Mouse (Mus musculus): ENCODE results near the gene Comp. TPM values are rescaled to one million over a fixed set of nuclear protein-coding genes. Genes with fewer than 3 reads are reported as not detected.
A peak's percentile ranks its signal among the peaks of the same experiment; 100 is the strongest.

Comp gene
- polyA plus RNA-seq, 1 experiment from 2014 or later, result 0.42 TPM

DNA sequence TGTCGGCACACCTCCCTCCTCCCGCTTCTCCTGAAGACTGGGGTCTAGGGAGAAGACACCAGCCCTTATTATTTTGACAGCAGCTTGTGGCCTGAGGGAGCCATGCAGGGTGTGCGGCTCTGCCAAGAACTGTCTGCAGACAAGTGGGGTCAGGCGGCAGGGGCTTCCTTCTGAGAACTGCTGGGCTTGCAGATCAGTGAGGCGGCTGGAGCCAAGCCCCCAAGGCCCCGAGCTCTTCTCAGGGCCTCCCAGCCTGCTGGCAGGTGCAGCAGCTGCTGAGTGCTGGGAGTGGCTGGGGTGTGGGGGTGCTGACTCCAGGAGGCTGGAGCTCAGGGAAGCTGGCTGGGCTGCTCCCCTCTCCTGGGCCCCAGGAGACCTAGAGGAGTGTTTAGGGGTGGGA lies 34.9 kb downstream of the Comp start:
- Histone ChIP-seq H3K9me3 (no peaks in the 10 kb centered on the region), H3K27ac (peak overlapping the region; percentile 78), H3K4me1 (replicated peaks) (peaks cover 32% of the 10 kb centered on the region), H3K4me3 (replicated peaks) (no peak overlapping the region), H3K36me3 (peaks cover 10% of the 10 kb centered on the region), H3K4me2 (replicated peaks) (0 out of 2 replicates have a peak overlapping the region, but pooled peaks have one; percentile 9), H3K9ac (replicated peaks) (peak overlapping the region; percentile 42), H3K27me3 (no peaks in the 10 kb centered on the region)
- WGBS, result 39% methylated on average over 6 of the region's 6 CpGs
- peak; percentile 69 for ATAC-seq

DNA sequence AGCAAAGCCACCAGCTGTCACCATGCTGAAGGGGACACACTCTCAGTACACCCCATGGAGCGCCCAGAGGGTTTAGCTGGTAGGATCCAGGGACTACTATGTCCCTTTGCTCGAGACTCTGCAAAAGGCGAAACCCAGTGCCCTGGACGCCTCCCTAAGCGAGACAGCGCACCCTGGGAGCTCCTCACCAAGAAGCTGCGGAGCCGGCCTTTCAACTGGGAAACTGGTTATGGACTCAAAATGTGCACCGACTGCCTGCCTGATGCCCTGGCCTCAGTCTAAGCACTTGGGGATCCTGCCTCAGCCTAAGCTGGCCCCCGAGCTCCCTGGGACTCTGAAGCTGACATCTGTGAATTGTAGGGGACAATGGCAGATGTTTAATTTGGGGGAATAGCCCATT lies 35.7 kb downstream of the Comp start:
- Histone ChIP-seq H3K36me3 (peaks cover 10% of the 10 kb centered on the region), H3K27ac (peak overlapping the region; percentile 78), H3K4me2 (replicated peaks) (no peak overlapping the region), H3K27me3 (no peaks in the 10 kb centered on the region), H3K9me3 (no peaks in the 10 kb centered on the region), H3K4me3 (replicated peaks) (no peak overlapping the region), H3K4me1 (replicated peaks) (peaks cover 32% of the 10 kb centered on the region), H3K9ac (replicated peaks) (peak overlapping the region; percentile 42)
- 73% methylated on average over 10 of the region's 10 CpGs for WGBS
- peak; percentile 9; the same call in 1 of the 2 replicates for ATAC-seq

DNA sequence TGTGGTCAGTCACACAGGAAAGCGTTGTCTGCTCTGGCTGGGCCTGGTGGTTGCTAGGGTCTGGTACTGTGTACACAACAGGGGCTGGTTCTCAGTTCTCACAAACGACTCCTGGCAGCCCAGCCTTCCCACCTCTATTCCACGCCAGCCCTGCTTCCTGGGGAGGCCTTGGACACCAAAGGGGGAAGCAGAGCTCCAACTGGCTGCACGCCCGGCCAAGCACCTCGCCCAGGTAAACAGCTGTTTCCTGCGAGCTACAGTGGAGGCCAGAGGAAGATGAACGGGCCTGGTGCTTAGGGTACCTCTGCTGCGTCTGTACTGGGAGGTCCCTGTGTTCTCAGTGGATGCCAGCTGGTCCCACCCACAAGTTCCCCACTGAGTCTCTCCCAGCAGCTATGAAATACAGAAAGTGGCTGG lies 36.1 kb downstream of the Comp start:
- Histone ChIP-seq H3K4me2 (replicated peaks) (no peak overlapping the region), H3K9ac (replicated peaks) (no peak overlapping the region), H3K9me3 (no peaks in the 10 kb centered on the region), H3K4me1 (replicated peaks) (peaks cover 32% of the 10 kb centered on the region), H3K27ac (peak overlapping the region; percentile 78), H3K4me3 (replicated peaks) (no peak overlapping the region), H3K27me3 (no peaks in the 10 kb centered on the region), H3K36me3 (peaks cover 10% of the 10 kb centered on the region)
- WGBS, result 65% methylated on average over 9 of the region's 9 CpGs
- ATAC-seq, result no peak

DNA sequence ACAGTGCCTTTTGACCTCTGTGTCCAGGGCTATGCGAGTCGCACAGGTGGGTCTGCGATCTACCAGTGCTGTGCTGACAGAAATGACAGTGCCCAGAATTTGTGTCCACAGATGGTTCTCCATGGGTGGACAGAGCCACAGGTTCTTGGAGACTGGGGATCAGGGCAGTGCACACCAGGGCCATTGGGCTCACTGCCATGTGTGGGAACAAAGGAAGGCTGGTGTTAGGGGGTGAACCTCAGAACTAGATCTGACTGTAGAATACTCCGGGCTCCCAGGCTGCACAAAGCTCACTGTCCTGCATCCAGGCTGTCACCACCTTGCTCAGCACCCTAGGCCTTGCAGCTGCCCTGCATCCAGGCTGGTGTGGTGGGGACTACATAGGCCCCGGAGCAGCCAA lies 36.9 kb downstream of the Comp start:
- Histone ChIP-seq H3K9me3 (no peaks in the 10 kb centered on the region), H3K27ac (no peak overlapping the region; the same call in 1 of the 2 replicates), H3K4me3 (replicated peaks) (no peak overlapping the region), H3K9ac (replicated peaks) (no peak overlapping the region), H3K4me1 (replicated peaks) (peaks cover 32% of the 10 kb centered on the region), H3K36me3 (peaks cover 8% of the 10 kb centered on the region; the same call in 1 of the 2 replicates), H3K4me2 (replicated peaks) (no peak overlapping the region), H3K27me3 (no peaks in the 10 kb centered on the region)
- over 99% methylated on average over 5 of the region's 5 CpGs for WGBS
- ATAC-seq, result no peak

DNA sequence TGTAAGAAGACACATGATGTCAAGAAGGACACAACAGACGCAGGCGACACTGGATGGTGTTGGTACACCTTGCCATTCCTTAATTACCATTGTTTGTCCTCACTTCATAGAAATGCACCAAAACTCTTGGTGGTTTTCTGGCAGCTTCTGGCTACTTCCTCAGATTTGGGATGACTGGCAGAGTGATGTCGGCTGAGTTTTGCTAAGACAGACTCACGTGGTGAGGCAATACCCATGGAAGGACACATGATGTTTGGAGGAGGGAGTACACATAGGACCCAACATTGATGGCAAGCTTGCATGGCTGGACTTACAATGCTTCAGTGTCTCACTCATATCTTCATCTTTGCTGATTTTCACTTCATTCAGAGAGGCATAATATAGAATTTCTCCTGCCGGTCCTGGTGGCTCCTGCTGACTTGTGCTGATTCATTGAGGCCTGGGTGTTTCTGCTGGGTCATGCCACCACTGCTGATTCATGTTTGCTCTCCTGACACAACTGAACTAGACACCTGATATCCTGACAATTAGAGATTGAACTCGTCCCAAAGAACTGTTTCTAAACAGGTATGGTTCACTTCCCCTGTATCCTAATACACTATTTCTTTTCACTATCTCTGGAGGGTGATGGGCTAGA lies 41.1 kb downstream of the Comp start:
- 90% methylated on average over 6 of the region's 6 CpGs for WGBS

DNA sequence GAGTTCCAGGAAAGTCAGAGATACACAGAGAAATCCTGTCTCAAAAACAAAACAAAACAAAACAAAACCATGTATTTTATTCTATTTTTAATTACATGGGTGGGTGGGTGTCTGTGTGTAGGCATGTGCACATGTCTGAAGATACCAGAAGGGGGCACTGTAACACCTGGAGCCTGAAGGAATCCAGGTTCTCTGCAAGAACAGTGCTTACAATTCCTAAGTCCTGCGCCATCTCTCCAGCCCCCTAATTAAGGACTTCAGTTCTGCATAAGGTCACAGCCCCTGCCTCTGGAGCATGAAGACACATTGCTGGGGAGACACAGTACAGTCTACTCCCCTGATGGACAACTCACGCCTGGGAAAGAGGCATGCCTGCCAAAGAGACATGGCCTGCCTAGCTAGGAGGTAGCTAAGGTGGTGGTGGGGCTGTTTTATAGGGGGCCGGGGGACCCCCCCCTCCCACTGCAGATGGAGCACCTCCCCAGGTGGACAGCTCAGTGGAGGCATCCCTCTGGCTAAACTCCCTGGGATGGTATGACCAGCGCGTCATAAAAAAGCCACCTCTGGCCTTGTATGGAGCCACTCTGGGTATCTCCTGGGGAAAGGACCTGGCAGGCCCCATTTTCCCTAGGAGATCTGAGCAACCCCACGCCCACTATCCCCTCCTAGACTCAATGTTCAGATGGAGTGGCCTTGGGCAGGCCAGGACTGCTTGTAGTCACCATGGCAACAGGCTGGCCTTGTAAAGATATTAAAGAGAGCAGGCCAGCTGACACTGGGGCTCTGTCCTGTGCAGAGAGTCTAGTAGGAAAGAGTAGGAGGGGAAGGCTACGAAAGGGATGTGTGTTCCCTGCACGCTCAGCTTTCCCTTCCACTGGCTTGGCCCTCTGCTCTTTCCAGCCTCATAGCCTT lies 42.4 kb downstream of the Comp start:
- 57% methylated on average over 8 of the region's 8 CpGs for WGBS
- no peaks in the 10 kb centered on the region for H3K27me3 ChIP-seq
- H3K27ac ChIP-seq, result peak overlapping the region; percentile 47; the same call in 1 of the 2 replicates
- H3K4me3 ChIP-seq (replicated peaks), result no peak overlapping the region
- H3K36me3 ChIP-seq, result peaks cover 8% of the 10 kb centered on the region; the same call in 1 of the 2 replicates
- peak; percentile 84 for ATAC-seq
- H3K4me1 ChIP-seq (replicated peaks), result peaks cover 43% of the 10 kb centered on the region
- H3K4me2 ChIP-seq (replicated peaks), result peak overlapping the region; percentile 9; the same call in 1 of the 2 replicates
- H3K9me3 ChIP-seq, result no peaks in the 10 kb centered on the region
- peak overlapping the region; percentile 40 for H3K9ac ChIP-seq (replicated peaks)

More for the DNA sequence above, 41.1 kb downstream of the Comp start:
- no peak for ATAC-seq
- Histone ChIP-seq H3K4me1 (replicated peaks) (peaks cover 39% of the 10 kb centered on the region), H3K9ac (replicated peaks) (no peak overlapping the region), H3K27ac (no peak overlapping the region), H3K27me3 (no peaks in the 10 kb centered on the region), H3K4me3 (replicated peaks) (no peak overlapping the region), H3K9me3 (no peaks in the 10 kb centered on the region), H3K36me3 (peaks cover 8% of the 10 kb centered on the region; the same call in 1 of the 2 replicates), H3K4me2 (replicated peaks) (no peak overlapping the region)

DNA sequence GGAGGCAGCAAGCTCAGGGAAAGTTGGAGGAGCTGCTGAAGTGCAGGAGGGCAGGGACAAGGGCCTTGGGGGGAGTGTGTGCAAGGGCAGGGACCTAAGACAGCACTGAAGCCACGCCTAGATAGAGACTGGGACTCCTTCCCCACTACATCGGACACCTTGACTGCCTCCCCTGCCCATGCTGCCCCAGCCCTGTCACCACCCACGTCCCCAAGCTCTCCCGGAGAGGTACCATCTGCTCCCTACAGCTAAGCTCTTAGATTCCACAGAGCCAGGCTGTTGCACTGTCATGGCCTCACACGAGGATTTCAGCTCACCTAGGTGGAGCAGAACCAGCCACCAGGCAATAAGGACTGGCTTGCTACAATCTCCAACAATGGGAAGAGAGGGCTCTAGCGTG lies 43.6 kb downstream of the Comp start:
- peak overlapping the region; percentile 47; the same call in 1 of the 2 replicates for H3K27ac ChIP-seq
- H3K4me1 ChIP-seq (replicated peaks), result peaks cover 43% of the 10 kb centered on the region
- ATAC-seq, result no peak
- H3K36me3 ChIP-seq, result peaks cover 8% of the 10 kb centered on the region; the same call in 1 of the 2 replicates
- no peak overlapping the region for H3K4me3 ChIP-seq (replicated peaks)
- H3K27me3 ChIP-seq, result no peaks in the 10 kb centered on the region
- H3K9me3 ChIP-seq, result no peaks in the 10 kb centered on the region
- 0 out of 2 replicates have a peak overlapping the region, but pooled peaks have one; percentile 9 for H3K4me2 ChIP-seq (replicated peaks)
- H3K9ac ChIP-seq (replicated peaks), result peak overlapping the region; percentile 40; the same call in 1 of the 2 replicates
- WGBS, result 33% methylated on average over 6 of the region's 6 CpGs

DNA sequence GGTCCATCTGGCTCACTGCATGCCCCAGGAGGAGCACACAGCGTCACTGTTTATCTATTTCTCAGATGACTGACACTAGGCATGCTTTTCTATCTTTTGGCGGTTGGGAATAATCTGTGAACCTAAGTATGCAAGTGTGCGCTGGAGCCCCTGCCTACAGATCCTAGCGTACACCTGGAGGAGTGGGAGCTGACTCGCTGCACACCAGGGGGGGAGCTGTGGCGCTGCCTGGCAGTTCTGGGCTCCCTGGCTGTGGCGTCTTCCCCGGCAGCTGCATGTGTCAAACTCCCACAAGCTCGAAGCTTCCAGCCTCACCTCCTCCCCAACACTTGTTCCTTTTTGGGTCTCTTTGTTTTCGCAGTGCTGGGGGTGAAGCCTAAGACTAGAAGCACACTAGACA lies 44.6 kb downstream of the Comp start:
- H3K9ac ChIP-seq (replicated peaks), result no peak overlapping the region
- H3K36me3 ChIP-seq, result peaks cover 8% of the 10 kb centered on the region; the same call in 1 of the 2 replicates
- H3K4me3 ChIP-seq (replicated peaks), result no peak overlapping the region
- WGBS, result 45% methylated on average over 10 of the region's 10 CpGs
- no peak overlapping the region for H3K27ac ChIP-seq
- peaks cover 43% of the 10 kb centered on the region for H3K4me1 ChIP-seq (replicated peaks)
- no peaks in the 10 kb centered on the region for H3K9me3 ChIP-seq
- no peak overlapping the region for H3K4me2 ChIP-seq (replicated peaks)
- ATAC-seq, result no peak
- no peaks in the 10 kb centered on the region for H3K27me3 ChIP-seq

DNA sequence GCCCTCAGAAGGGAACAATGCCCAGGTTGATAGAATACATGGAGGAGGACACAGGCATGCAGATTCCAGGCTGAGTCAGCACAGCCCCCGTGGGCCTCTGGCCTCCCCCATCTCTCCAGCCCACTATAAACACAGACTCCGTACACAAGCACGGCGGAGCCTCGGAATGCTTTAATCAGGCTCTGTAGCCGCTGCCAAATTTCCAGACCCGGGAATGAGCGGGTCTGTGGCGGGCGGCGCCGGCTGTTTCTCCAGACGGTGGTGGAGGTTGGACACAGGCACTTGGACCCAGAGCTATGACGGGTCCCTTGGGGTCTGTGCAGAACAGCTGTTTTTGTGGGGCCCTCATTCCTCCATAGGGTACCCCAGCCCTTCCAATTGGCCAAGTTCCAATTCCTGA lies 45.6 kb downstream of the Comp start:
- H3K4me2 ChIP-seq (replicated peaks), result no peak overlapping the region
- H3K4me1 ChIP-seq (replicated peaks), result peaks cover 43% of the 10 kb centered on the region
- ATAC-seq, result no peak
- H3K9me3 ChIP-seq, result no peaks in the 10 kb centered on the region
- H3K36me3 ChIP-seq, result peaks cover 5% of the 10 kb centered on the region; the same call in 1 of the 2 replicates
- 81% methylated on average over 14 of the region's 14 CpGs for WGBS
- no peak overlapping the region for H3K27ac ChIP-seq
- no peak overlapping the region for H3K9ac ChIP-seq (replicated peaks)
- no peak overlapping the region for H3K4me3 ChIP-seq (replicated peaks)
- no peaks in the 10 kb centered on the region for H3K27me3 ChIP-seq

DNA sequence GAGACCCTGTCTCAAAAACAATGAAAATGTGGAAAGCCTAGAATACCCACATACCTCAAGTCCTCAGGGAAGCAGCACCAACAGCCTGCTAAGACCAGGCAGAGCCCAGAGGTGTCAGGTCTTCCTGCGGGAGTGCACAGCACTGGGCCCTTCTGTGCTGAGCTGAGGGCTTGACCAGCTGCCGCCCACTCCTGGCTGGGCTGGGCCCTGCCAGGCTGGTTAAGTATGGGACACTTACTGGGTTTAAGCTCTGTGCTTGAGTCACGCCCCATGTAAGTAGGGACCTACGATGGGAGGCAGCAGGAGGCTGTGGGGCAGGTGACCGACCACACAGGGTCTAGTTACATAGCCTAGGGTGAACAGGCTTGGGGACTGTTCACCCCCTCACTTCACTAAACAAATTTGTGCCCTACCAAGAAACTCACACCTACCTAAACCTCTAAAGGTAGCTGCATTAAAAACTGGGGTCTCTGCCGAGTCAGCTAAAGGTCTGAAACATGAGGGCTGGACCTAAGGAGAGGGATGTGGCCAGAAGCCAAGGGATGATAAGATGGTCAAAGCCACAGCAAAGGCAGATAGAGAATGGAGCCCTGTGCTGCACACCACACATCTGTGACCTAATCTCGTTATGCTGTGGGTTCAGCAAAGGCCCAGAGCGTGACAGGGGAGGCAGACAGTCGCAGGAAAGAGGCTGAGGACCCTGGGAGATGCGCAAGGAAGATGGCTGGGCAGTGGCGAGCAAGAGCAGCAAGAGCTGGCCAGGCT lies 46.7 kb downstream of the Comp start:
- no peaks in the 10 kb centered on the region for H3K36me3 ChIP-seq
- H3K27ac ChIP-seq, result no peak overlapping the region; the same call in 1 of the 2 replicates
- no peaks in the 10 kb centered on the region for H3K9me3 ChIP-seq
- no peak overlapping the region for H3K4me3 ChIP-seq (replicated peaks)
- no peaks in the 10 kb centered on the region for H3K27me3 ChIP-seq
- no peak for ATAC-seq
- H3K4me2 ChIP-seq (replicated peaks), result no peak overlapping the region
- no peak overlapping the region for H3K9ac ChIP-seq (replicated peaks)
- H3K4me1 ChIP-seq (replicated peaks), result peaks cover 43% of the 10 kb centered on the region
- WGBS, result 72% methylated on average over 11 of the region's 11 CpGs

DNA sequence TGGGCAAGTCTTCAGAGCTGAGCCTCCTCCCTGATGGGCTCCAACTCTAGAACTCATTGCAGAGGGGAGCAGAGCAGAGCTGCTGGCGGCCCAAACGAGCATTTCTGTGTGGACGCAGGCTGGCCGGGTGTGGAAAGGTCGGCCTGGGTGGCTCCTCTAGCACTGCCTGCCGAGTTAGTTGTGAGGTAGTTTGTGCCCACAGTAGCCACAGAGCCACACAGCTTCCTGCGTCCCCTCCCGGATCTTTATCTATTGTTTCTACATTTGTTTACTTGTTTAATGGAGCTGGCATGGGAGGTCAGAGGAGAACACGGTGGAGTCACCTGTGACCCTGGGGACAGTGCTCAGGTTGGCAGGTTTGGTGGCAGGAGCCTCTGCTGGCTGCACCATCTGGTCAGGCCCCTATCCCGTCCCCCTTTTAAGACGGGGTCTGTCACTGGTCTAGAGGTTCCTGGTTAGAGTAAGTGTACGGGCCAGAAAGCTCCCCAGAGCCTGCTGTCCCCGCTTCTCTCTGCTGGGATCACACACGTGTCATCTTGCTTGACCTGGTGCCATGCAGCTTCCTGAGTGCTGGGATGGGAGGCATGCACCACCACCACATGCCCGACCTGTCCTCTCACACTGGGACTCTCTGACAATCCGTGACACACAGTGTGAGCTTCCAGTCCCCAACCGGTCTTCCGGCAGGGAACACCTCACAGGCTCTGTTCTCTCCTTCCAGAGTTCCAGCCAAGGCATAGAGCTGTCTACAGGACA lies 48.2 kb downstream of the Comp start:
- no peaks in the 10 kb centered on the region for H3K9me3 ChIP-seq
- H3K27me3 ChIP-seq, result no peaks in the 10 kb centered on the region
- no peak overlapping the region for H3K4me2 ChIP-seq (replicated peaks)
- no peak for ATAC-seq
- no peak overlapping the region for H3K27ac ChIP-seq
- H3K36me3 ChIP-seq, result no peaks in the 10 kb centered on the region
- WGBS, result 84% methylated on average over 18 of the region's 18 CpGs
- H3K9ac ChIP-seq (replicated peaks), result no peak overlapping the region
- no peak overlapping the region for H3K4me3 ChIP-seq (replicated peaks)
- peaks cover 33% of the 10 kb centered on the region for H3K4me1 ChIP-seq (replicated peaks)

Data from midbrain, embryonic 13.5 days (tissue).